Mouse (Mus musculus) heart, adult 2 months (tissue): ENCODE data around the gene Gpr19. TPM values are rescaled to one million over a fixed set of nuclear protein-coding genes. Genes with fewer than 3 reads are reported as not detected.

Source experiments
- DNase-seq, 2 experiments: peaks; one replicate each; pipeline ENCODE4 v3.0.0; 2021
- H3K27ac ChIP-seq: fragments of 200-600 bp; 2 replicates; pipeline ENCODE4 v1.8.1; 2022
- H3K27me3 ChIP-seq: fragments of 200-500 bp; 2 replicates; pipeline ENCODE4 v1.6.1; 2012; ENCODE audit warnings: mild to moderate bottlenecking, low read length, inconsistent platforms, mixed read lengths; ENCODE audit not compliant: control insufficient read depth, insufficient read depth
- H3K36me3 ChIP-seq: fragments of 200-500 bp; 2 replicates; pipeline ENCODE4 v1.6.1; 2012; ENCODE audit warnings: low read length, inconsistent platforms; ENCODE audit not compliant: control insufficient read depth, insufficient read depth
- H3K4me1 ChIP-seq: fragments of 200-500 bp; 2 replicates; pipeline ENCODE4 v1.6.1; 2011; ENCODE audit warnings: low read length; ENCODE audit not compliant: control insufficient read depth, insufficient read depth
- H3K4me3 ChIP-seq: fragments of 200-600 bp; 2 replicates; pipeline ENCODE4 v1.8.1; 2022
- H3K79me2 ChIP-seq: fragments of 200-500 bp; replicated peaks from 2 replicates; pipeline ENCODE4 v1.6.1; 2012; ENCODE audit warnings: mild to moderate bottlenecking, inconsistent platforms, low read length, moderate library complexity, mixed read lengths; ENCODE audit not compliant: control insufficient read depth, insufficient read depth
- H3K9ac ChIP-seq: fragments of 200-500 bp; 2 replicates; pipeline ENCODE4 v1.6.1; 2012; ENCODE audit warnings: low read depth, mild to moderate bottlenecking, control low read depth, inconsistent platforms, low read length, mixed read lengths
- CTCF ChIP-seq: fragments of 200-600 bp; IDR thresholded peaks from 2 replicates; pipeline ENCODE4 v1.8.1; 2022; ENCODE audit warnings: antibody characterized with exemption, mild to moderate bottlenecking, moderate library complexity
- EP300 ChIP-seq: fragments of 200-500 bp; IDR thresholded peaks from 2 replicates; pipeline ENCODE4 v1.6.1; 2011; ENCODE audit warnings: low read depth, low read length, control low read depth; ENCODE audit not compliant: insufficient read depth
- POLR2A ChIP-seq: fragments of 200-500 bp; IDR thresholded peaks from 2 replicates; pipeline ENCODE4 v1.6.1; 2011; ENCODE audit warnings: mild to moderate bottlenecking, low read depth, low read length, control low read depth; ENCODE audit not compliant: insufficient read depth
- WGBS: fragments of 180-500 bp; shearing (Covaris S2); methylation state at CpG from one replicate; pipeline ENCODE4 v1.1.7; 2018; 5-methylcytosine and 5-hydroxymethylcytosine counted together
- intact Hi-C: fragments of 180-260 bp; cut with DNase I; formaldehyde crosslinking; loops from one replicate; pipeline ENCODE4 v1.15.1; 2025
- polyA plus RNA-seq: library from polyadenylated mRNA; depleted of rRNA; stranded (reverse); fragments of >200 nt; gene quantifications from 2 replicates; pipeline ENCODE4 v1.2.3, GENCODE M21; 2012
- total RNA-seq, 2 experiments: library from RNA; stranded (reverse); gene quantifications; 2 replicates each; pipeline ENCODE4 v1.2.3; 2021

Gene Gpr19
- total and polyA plus RNA-seq, 3 experiments = 3.2 to 6.1 (median 4.8) TPM

DNA sequence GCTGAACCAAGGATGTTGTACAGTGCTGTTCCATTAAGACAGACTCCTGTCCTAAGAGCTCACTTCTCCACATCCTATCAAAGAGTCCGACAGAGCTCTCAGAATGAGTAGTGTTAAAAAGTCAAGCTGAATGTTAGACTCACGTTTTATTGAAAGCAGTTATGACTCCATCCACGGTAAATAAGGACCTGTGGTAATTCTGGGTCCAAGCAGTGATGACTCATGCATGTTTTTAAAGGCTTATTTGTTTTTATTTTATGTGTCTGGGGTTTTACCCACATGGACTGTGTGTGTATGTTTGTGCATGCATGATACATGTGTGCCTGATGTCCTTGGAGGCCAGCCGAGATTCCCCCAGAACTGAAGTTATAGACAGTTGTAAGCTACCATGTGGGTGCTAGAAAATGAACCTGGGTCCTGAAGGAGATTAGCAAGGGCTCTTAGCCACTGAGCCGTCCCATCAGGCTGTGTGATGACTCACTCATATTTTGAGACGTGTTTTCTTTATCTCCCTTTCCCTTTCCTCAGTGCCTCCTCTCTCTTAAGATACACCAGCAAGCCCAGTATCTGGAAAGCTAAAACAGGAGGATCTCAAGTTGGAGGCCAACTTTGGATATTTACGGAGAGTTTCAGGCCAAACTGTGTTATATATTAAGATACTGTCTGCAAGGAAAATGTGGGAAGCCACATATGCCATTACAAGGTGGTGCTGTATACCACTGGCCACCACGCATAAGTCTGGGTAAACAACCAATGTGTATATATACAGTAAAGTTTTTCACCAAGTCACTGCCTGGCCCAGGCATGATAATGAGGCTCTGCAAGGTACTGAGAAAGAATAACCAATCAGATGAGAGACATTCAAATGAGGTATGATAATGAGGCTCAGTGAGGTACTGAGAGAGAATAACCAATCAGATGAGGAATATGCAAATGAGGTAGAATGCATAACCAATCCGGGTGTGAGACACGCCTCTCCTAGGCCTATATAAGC is 5.8 kb upstream of the Gpr19 start:
- 76% methylated on average over 10 of the region's 10 CpGs for WGBS

DNA sequence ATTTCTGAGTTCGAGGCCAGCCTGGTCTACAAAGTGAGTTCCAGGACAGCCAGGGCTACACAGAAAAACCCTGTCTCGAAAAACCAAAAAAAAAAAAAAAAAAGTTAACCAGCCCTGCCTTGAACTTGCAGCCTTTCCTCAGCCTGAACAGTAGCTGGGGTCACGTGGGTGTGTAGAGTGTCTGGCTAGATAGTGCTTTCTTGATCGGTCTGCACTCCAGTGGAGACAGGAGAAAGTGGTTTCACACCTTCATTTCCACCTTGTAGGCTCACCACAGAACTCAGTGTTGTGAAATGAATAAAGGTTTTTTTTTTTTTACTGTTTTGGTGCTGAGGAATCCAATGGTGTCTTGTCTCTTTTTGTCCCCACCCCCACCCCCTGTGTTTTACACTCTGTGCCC is 5.0 kb upstream of the Gpr19 start:
- no peaks in the 10 kb centered on the region for H3K4me1 ChIP-seq
- 73% methylated on average over 4 of the region's 4 CpGs for WGBS
- no peak for DNase-seq

More for the DNA sequence above, 5.8 kb upstream of the Gpr19 start:
- DNase-seq = no peak
- Histone ChIP-seq H3K27ac (no peak overlapping the region), H3K36me3 (no peaks in the 10 kb centered on the region), H3K4me3 (no peak overlapping the region), H3K4me1 (no peaks in the 10 kb centered on the region), H3K27me3 (no peaks in the 10 kb centered on the region), H3K9ac (no peak overlapping the region), H3K79me2 (no peaks in the 10 kb centered on the region)
- TF ChIP-seq CTCF (no peak), POLR2A (no peak), EP300 (no peak)
- intact Hi-C loops = no loop called here

DNA sequence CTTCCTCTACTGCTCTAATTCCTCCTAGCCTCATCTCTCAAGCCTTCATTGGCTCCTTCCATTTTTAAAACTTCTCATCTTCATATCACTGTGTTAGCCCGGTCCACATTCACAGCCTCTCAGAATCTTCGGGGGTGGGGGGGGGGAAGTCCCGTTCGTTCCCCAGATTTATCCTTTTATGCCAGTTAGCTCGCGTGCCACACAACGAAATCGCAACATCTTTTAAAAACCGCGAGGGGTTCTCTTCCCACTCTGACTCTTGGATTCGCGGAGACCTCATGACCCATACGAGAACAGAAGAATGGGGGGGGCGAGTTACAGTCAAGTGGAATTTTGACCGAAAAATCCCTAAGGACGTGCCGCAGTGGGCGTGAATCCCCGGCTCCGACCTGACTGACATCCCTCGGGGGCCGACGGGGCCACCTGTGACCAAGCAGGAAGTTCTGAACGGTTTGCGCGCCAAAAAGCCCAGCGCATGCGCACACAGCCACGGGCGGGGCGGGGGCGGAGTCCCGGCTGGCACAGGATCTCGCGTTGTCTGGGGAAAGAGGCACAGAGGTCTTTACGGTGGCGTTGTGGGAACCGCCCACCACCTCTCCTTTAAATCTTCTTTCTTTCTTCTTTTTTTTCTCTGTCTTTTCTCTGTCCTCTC is 809 bp downstream of the Gpr19 start:
- Histone ChIP-seq H3K36me3 (no peaks in the 10 kb centered on the region), H3K9ac (peak overlapping the region; percentile 84), H3K4me3 (peak overlapping the region; percentile 77), H3K4me1 (no peaks in the 10 kb centered on the region), H3K27me3 (no peaks in the 10 kb centered on the region), H3K79me2 (no peaks in the 10 kb centered on the region), H3K27ac (peak overlapping the region; percentile 99)
- WGBS = under 1% methylated on average over 38 of the region's 38 CpGs
- TF ChIP-seq POLR2A = peak; percentile 97
- no peak for TF ChIP-seq CTCF
- 0 out of 2 replicates have a peak, but pooled peaks have one; percentile 40 for TF ChIP-seq EP300
- peak; percentile 97 to 99 for DNase-seq
- intact Hi-C loops = loop anchor here (1.0 to 2.0 kb wide), 3 partner anchors 19 to 67 kb away; partner anchors contain the start of gene Crebl2

More for the DNA sequence above, 5.0 kb upstream of the Gpr19 start:
- Histone ChIP-seq H3K27me3 (no peaks in the 10 kb centered on the region), H3K79me2 (no peaks in the 10 kb centered on the region), H3K36me3 (no peaks in the 10 kb centered on the region), H3K4me3 (no peak overlapping the region), H3K27ac (no peak overlapping the region), H3K9ac (no peak overlapping the region)
- intact Hi-C loops = no loop called here
- TF ChIP-seq POLR2A = no peak
- no peak for TF ChIP-seq CTCF
- TF ChIP-seq EP300 = no peak

DNA sequence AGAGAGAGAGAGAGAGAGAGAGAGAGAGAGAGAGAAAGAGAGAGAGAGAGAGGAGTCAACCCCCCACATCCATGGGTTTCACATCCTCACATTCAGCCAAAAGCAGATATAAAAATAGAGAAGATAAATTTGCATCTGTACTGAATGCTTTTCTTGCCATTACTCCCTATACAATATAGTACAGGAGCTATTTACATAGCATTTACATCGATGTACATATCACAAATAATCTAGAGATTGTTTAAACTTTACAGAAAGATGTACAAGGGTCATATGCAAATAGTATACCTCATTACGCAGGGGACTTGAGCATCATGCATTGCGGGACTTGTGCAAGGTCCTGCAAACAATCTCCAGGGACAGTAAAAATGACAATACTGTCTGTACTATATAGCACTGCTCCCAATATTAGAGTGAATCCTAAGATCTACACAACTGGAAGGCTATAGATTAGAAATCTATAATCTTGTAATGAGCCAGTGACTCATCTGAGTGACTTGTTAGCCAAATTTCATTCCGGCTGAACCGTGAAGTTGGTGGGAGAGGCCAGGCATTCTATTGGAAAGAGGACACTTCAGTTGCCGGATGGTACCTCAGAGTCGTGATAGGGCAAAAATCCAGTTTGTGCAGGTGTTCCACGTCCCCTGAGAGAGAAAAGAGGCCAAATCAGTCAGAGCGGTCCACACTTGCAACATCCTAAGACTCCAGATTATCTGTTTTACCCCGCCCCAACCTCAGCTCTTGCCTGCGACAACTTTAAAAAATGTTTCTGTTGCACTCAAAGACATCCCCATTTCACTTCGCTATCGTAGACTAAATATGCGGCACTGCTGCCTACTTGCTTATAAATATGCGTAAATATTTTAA is 1.6 kb downstream of the Gpr19 start:
- intact Hi-C loops = loop anchor here (1.0 kb wide), 1 partner anchor 62 kb away; no protein-coding TSS in a partner anchor
- H3K4me3 ChIP-seq = peak overlapping the region; percentile 77; the same call in 1 of the 2 replicates
- no peaks in the 10 kb centered on the region for H3K36me3 ChIP-seq
- no peaks in the 10 kb centered on the region for H3K4me1 ChIP-seq
- peak overlapping the region; percentile 69; the same call in 1 of the 2 replicates for H3K9ac ChIP-seq
- DNase-seq = no peak
- WGBS = 38% methylated on average over 15 of the region's 15 CpGs
- TF ChIP-seq POLR2A (no peak), EP300 (no peak), CTCF (no peak)
- no peaks in the 10 kb centered on the region for H3K79me2 ChIP-seq
- peak overlapping the region; percentile 99 for H3K27ac ChIP-seq
- no peaks in the 10 kb centered on the region for H3K27me3 ChIP-seq

DNA sequence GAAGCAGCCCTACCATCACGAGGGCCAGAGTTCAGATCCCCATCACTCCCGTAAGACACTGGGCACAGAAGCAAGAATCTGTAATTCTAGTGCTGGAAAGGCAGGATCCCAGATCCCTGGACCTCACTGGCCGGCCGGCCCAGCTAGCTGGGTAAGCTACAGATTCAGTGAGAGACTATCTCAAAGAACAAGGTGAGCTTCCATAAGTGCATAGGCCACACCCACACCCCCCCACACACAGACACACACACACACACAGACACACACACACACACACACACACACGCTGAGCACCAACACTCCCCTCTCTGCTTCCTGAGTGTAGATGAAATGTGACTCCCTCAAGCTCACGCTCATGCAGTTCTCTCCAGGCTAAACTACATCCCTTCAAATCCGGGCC is 7.9 kb downstream of the Gpr19 start:
- H3K79me2 ChIP-seq = no peaks in the 10 kb centered on the region
- no peak for TF ChIP-seq EP300
- no peak for TF ChIP-seq CTCF
- no peak for TF ChIP-seq POLR2A
- H3K27me3 ChIP-seq = no peaks in the 10 kb centered on the region
- no peaks in the 10 kb centered on the region for H3K4me1 ChIP-seq
- no peak overlapping the region for H3K4me3 ChIP-seq
- H3K36me3 ChIP-seq = no peaks in the 10 kb centered on the region
- 83% methylated on average over 7 of the region's 7 CpGs for WGBS
- intact Hi-C loops = no loop called here
- H3K27ac ChIP-seq = no peak overlapping the region
- no peak for DNase-seq
- no peak overlapping the region for H3K9ac ChIP-seq
